Mouse (Mus musculus) kidney, adult 18-20 months (tissue): ENCODE results near the gene Arl8a.
"Not testable (repeated sequence)": the region's sequence is repeated elsewhere in the genome, so short reads cannot be mapped to it uniquely, and the experiment has no call there.

Experiments used
- DNase-seq: peaks from one replicate; pipeline ENCODE4 v3.0.0; 2021

Gene Arl8a

GRCm38 (mm10) chr1:135146077-135146945, at the start of gene Arl8a:
Gene Arl8a, plus strand, starts transcription at chr1:135146824.
- peak; percentile 84 for DNase-seq

- no peak for DNase-seq
These were observed 49.2 kb upstream of the Arl8a start for GRCm38 (mm10) chr1:135097441-135097840.

GRCm38 (mm10) chr1:135098441-135098840, 48.2 kb upstream of the Arl8a start:
- no peak for DNase-seq

GRCm38 (mm10) chr1:135100400-135100799, 46.2 kb upstream of the Arl8a start:
- no peak for DNase-seq

- no peak for DNase-seq
These were observed 41.5 kb upstream of the Arl8a start, which contains the start of gene Lgr6 for GRCm38 (mm10) chr1:135105124-135105523. Gene Lgr6, minus strand, starts transcription at chr1:135105276.

GRCm38 (mm10) chr1:135105951-135106350, 40.7 kb upstream of the Arl8a start:
- DNase-seq, result peak; percentile 71

- DNase-seq, result no peak
These were observed 38.0 kb upstream of the Arl8a start for GRCm38 (mm10) chr1:135108611-135109010.

GRCm38 (mm10) chr1:135110075-135110474, 36.5 kb upstream of the Arl8a start:
- peak; percentile 78 for DNase-seq

- DNase-seq, result not testable (repeated sequence)
These were observed 35.4 kb upstream of the Arl8a start for GRCm38 (mm10) chr1:135111271-135111670.

GRCm38 (mm10) chr1:135112661-135113060, 34.0 kb upstream of the Arl8a start:
- peak; percentile 51 for DNase-seq

GRCm38 (mm10) chr1:135124573-135125363, 21.9 kb upstream of the Arl8a start:
- DNase-seq, result no peak

GRCm38 (mm10) chr1:135125990-135126389, 20.6 kb upstream of the Arl8a start:
- peak; percentile 38 for DNase-seq

- DNase-seq, result no peak
These were observed 20.1 kb upstream of the Arl8a start for GRCm38 (mm10) chr1:135126443-135127027.

GRCm38 (mm10) chr1:135128011-135128441, 18.6 kb upstream of the Arl8a start:
- no peak for DNase-seq

- DNase-seq, result no peak
These were observed 17.6 kb upstream of the Arl8a start for GRCm38 (mm10) chr1:135128986-135129385.

- DNase-seq, result no peak
These were observed 17.0 kb upstream of the Arl8a start for GRCm38 (mm10) chr1:135129543-135130183.

- no peak for DNase-seq
These were observed 16.1 kb upstream of the Arl8a start for GRCm38 (mm10) chr1:135130376-135131018.

GRCm38 (mm10) chr1:135131034-135131433, 15.6 kb upstream of the Arl8a start:
- no peak for DNase-seq

- DNase-seq, result no peak
These were observed 15.1 kb upstream of the Arl8a start for GRCm38 (mm10) chr1:135131560-135131959.

- peak; percentile 60 for DNase-seq
These were observed 14.2 kb upstream of the Arl8a start, which contains the start of gene Ptpn7 for GRCm38 (mm10) chr1:135132473-135132872. Gene Ptpn7, plus strand, starts transcription at chr1:135132700.

- DNase-seq, result no peak
These were observed 13.7 kb upstream of the Arl8a start for GRCm38 (mm10) chr1:135132893-135133369.
